Comparison of ENCODE assay signal across 29 mouse cellular contexts in the genomic region with DNA sequence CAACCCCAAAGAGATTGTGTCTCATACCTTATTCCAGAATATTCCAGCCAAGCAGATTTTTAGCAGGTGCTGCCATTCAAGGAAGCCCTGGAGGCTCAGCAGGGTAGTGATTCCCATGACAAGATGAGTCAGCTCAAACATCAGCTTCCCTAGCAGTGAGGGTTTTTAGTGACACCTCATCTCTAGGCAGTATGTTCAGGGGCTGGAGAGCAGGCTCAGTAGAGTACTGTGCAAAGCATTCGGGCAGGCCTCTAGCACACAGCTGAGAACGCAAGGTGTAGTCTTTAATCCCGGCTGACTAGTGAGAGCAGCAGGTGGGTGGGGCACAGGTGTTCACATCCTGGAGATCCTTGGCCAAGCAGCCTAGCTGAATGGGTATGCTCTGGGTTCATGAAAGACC. TPM values are rescaled to one million over a fixed set of nuclear protein-coding genes. Genes with fewer than 3 reads are reported as not detected.
DNase-seq lines count a peak whose midpoint lies in the region; ATAC-seq and TF ChIP-seq lines count a peak whose summit lies in the region.
"Had no signal": no experiment of that assay in that cellular context is flagged by ENCODE, and none has a peak within 500 bp of the region (broad histone marks: within the 10 kb centered on the region; RNA-seq: fewer than 3 reads in every experiment).

No protein-coding gene starts in this region.

- H3K9me3 ChIP-seq in forebrain, embryonic 16.5 days (ENCODE audit: control insufficient read depth, low read length) = no peaks in the 10 kb centered on the region
- H3K9me3 ChIP-seq in forebrain, embryonic 15.5 days = no peaks in the 10 kb centered on the region
- H3K9me3 ChIP-seq in liver, embryonic 14.5 days (ENCODE audit: control insufficient read depth, low read length) = no peaks in the 10 kb centered on the region
- H3K9me3 ChIP-seq in liver, postnatal 0 days (ENCODE audit: low read length) = no peaks in the 10 kb centered on the region
- H3K9me3 ChIP-seq in kidney, embryonic 15.5 days (replicated peaks) = no peaks in the 10 kb centered on the region
- H3K9me3 ChIP-seq: heart, embryonic 10.5 days; hindbrain, embryonic 15.5 days; limb, embryonic 10.5 days; midbrain, embryonic 10.5 days had no signal

- no peak overlapping the region for H3K27ac ChIP-seq in forebrain, embryonic 16.5 days (ENCODE audit: low read length)
- no peak overlapping the region for H3K27ac ChIP-seq in forebrain, embryonic 15.5 days (replicated peaks)
- no peak overlapping the region for H3K27ac ChIP-seq in liver, embryonic 14.5 days
- no peak overlapping the region for H3K27ac ChIP-seq in liver, postnatal 0 days (ENCODE audit: low read depth)
- H3K27ac ChIP-seq in kidney, embryonic 15.5 days = no peak overlapping the region
- H3K27ac ChIP-seq: heart, embryonic 10.5 days; hindbrain, embryonic 15.5 days; limb, embryonic 10.5 days; midbrain, embryonic 10.5 days; stomach, postnatal 0 days had no signal

- WGBS in forebrain, embryonic 16.5 days = 87% methylated on average over 3 of the region's 3 CpGs
- WGBS in forebrain, embryonic 15.5 days = 94% methylated on average over 3 of the region's 3 CpGs
- WGBS in liver, embryonic 14.5 days (ENCODE audit: insufficient replicate concordance) = 72% methylated on average over 3 of the region's 3 CpGs
- 74% methylated on average over 3 of the region's 3 CpGs for WGBS in liver, postnatal 0 days (ENCODE audit: insufficient replicate concordance)
- 88% methylated on average over 3 of the region's 3 CpGs for WGBS in kidney, embryonic 15.5 days

- no peak overlapping the region for H3K4me2 ChIP-seq in forebrain, embryonic 16.5 days (ENCODE audit: low read length)
- H3K4me2 ChIP-seq in forebrain, embryonic 15.5 days (replicated peaks) = no peak overlapping the region
- H3K4me2 ChIP-seq in liver, embryonic 14.5 days (ENCODE audit: low read depth) = no peak overlapping the region
- no peak overlapping the region for H3K4me2 ChIP-seq in liver, postnatal 0 days (ENCODE audit: low read depth, low read length)
- H3K4me2 ChIP-seq in kidney, embryonic 15.5 days = no peak overlapping the region
- H3K4me2 ChIP-seq: hindbrain, embryonic 15.5 days had no signal

- 0 out of 2 replicates have a peak, but pooled peaks have one; percentile 8 for ATAC-seq in forebrain, embryonic 16.5 days
- ATAC-seq in forebrain, embryonic 15.5 days (replicated peaks) = no peak
- no peak for ATAC-seq in liver, embryonic 14.5 days (ENCODE audit: insufficient read depth)
- no peak for ATAC-seq in liver, postnatal 0 days
- ATAC-seq in kidney, embryonic 15.5 days (replicated peaks; ENCODE audit: low FRiP score) = no peak
- ATAC-seq: intestine, postnatal 0 days; lung, postnatal 0 days had no signal

- no peaks in the 10 kb centered on the region for H3K27me3 ChIP-seq in forebrain, embryonic 16.5 days (replicated peaks; ENCODE audit: control insufficient read depth, insufficient read depth, low read length)
- H3K27me3 ChIP-seq in forebrain, embryonic 15.5 days = no peaks in the 10 kb centered on the region
- H3K27me3 ChIP-seq in liver, embryonic 14.5 days (ENCODE audit: control insufficient read depth, insufficient read depth, low read length) = no peaks in the 10 kb centered on the region
- H3K27me3 ChIP-seq in liver, postnatal 0 days (ENCODE audit: insufficient read depth, low read length) = no peaks in the 10 kb centered on the region
- H3K27me3 ChIP-seq in kidney, embryonic 15.5 days = no peaks in the 10 kb centered on the region
- H3K27me3 ChIP-seq: hindbrain, embryonic 15.5 days had no signal

- no peak for TF ChIP-seq EP300 in liver, embryonic 14.5 days (IDR thresholded peaks at IDR 0.05; ENCODE audit: low read depth)
- TF ChIP-seq EP300 in liver, postnatal 0 days (IDR thresholded peaks at IDR 0.05; ENCODE audit: low read depth) = no peak

- H3K4me1 ChIP-seq in forebrain, embryonic 16.5 days (replicated peaks; ENCODE audit: control insufficient read depth, insufficient read depth, low read length) = no peaks in the 10 kb centered on the region
- no peaks in the 10 kb centered on the region for H3K4me1 ChIP-seq in forebrain, embryonic 15.5 days
- H3K4me1 ChIP-seq in liver, embryonic 14.5 days (replicated peaks; ENCODE audit: control insufficient read depth in 2 of 2, insufficient read depth in 2 of 2, low read length in 1 of 2) = no peaks in the 10 kb centered on the region
- H3K4me1 ChIP-seq in liver, postnatal 0 days (ENCODE audit: insufficient read depth) = peaks cover 3% of the 10 kb centered on the region; the same call in 1 of the 2 replicates
- no peaks in the 10 kb centered on the region for H3K4me1 ChIP-seq in kidney, embryonic 15.5 days
- H3K4me1 ChIP-seq: heart, embryonic 10.5 days; hindbrain, embryonic 15.5 days; limb, embryonic 10.5 days; midbrain, embryonic 10.5 days had no signal

- no peak overlapping the region for H3K4me3 ChIP-seq in forebrain, embryonic 16.5 days (replicated peaks; ENCODE audit: low read length)
- no peak overlapping the region for H3K4me3 ChIP-seq in forebrain, embryonic 15.5 days
- H3K4me3 ChIP-seq in liver, embryonic 14.5 days (ENCODE audit: insufficient read depth in 1 of 2, low read depth in 2 of 2, low read length in 2 of 2) = no peak overlapping the region
- H3K4me3 ChIP-seq in liver, postnatal 0 days (ENCODE audit: low read depth, low read length) = no peak overlapping the region
- no peak overlapping the region for H3K4me3 ChIP-seq in kidney, embryonic 15.5 days (replicated peaks)
- H3K4me3 ChIP-seq: heart, embryonic 10.5 days; hindbrain, embryonic 15.5 days; limb, embryonic 10.5 days; midbrain, embryonic 10.5 days had no signal

- TF ChIP-seq CTCF in liver, embryonic 14.5 days (IDR thresholded peaks at IDR 0.05; ENCODE audit: low read depth) = 0 out of 2 replicates have a peak, but pooled peaks have one; percentile 5
- no peak for TF ChIP-seq CTCF in liver, postnatal 0 days (IDR thresholded peaks at IDR 0.05; ENCODE audit: low read depth)

- H3K36me3 ChIP-seq in forebrain, embryonic 16.5 days (ENCODE audit: control insufficient read depth, insufficient read depth) = peaks cover 20% of the 10 kb centered on the region
- peaks cover 38% of the 10 kb centered on the region for H3K36me3 ChIP-seq in forebrain, embryonic 15.5 days
- peaks cover 36% of the 10 kb centered on the region for H3K36me3 ChIP-seq in liver, embryonic 14.5 days (replicated peaks; ENCODE audit: control insufficient read depth, insufficient read depth, low read depth)
- peaks cover 39% of the 10 kb centered on the region for H3K36me3 ChIP-seq in liver, postnatal 0 days (replicated peaks; ENCODE audit: insufficient read depth, low read length)
- H3K36me3 ChIP-seq in kidney, embryonic 15.5 days = peaks cover 45% of the 10 kb centered on the region

- no peak for DNase-seq in liver, embryonic 14.5 days (ENCODE audit: low read depth in 3 of 3, low spot score in 3 of 3)
- no peak for DNase-seq in liver, postnatal 0 days
- DNase-seq in NIH3T3 (ENCODE audit: low read depth) = peak; percentile 19
- DNase-seq in right cerebral cortex, postnatal 14 days = no peak
- DNase-seq: adrenal gland, adult 2 months; B cell, adult 2 months; cerebellum, postnatal 36 days; gastrocnemius, postnatal 10 days; heart, postnatal 4 days; liver; right cerebral cortex, adult 18-20 months; thymus, adult 2 months; thymus, postnatal 4 days had no signal

- no peak overlapping the region for H3K9ac ChIP-seq in forebrain, embryonic 16.5 days (replicated peaks; ENCODE audit: low read depth, low read length)
- H3K9ac ChIP-seq in forebrain, embryonic 15.5 days (replicated peaks) = no peak overlapping the region
- no peak overlapping the region for H3K9ac ChIP-seq in liver, embryonic 14.5 days (replicated peaks)
- H3K9ac ChIP-seq in liver, postnatal 0 days (replicated peaks) = no peak overlapping the region
- no peak overlapping the region for H3K9ac ChIP-seq in kidney, embryonic 15.5 days
- H3K9ac ChIP-seq: hindbrain, embryonic 15.5 days had no signal

RNA-seq across cellular contexts. Expression of a gene that starts 17.0 kb away (rescaled TPM):
- 0.14 TPM in 1 of 2 replicates, not detected in the other for polyA plus RNA-seq in forebrain, embryonic 16.5 days (2015; fragmentation: Nextera tagmentation; extraction: Ambion mirVana)
- polyA plus RNA-seq in forebrain, embryonic 15.5 days (2015; fragmentation: Nextera tagmentation; extraction: Ambion mirVana) = 0.13 TPM in 1 of 2 replicates, not detected in the other
- not detected in 2 replicates for polyA plus RNA-seq in liver, embryonic 14.5 days (2012; rRNA removed)
- polyA plus RNA-seq in liver, embryonic 14.5 days (2014; fragmentation: Nextera tagmentation; extraction: Ambion mirVana) = not detected in 2 replicates
- not detected in 2 replicates for polyA plus RNA-seq in liver, postnatal 0 days (2015; fragmentation: Nextera tagmentation; extraction: Ambion mirVana)
- polyA plus RNA-seq in kidney, embryonic 15.5 days (2015; fragmentation: Nextera tagmentation; extraction: Ambion mirVana) = not detected in 2 replicates
- polyA plus RNA-seq: adrenal gland, adult 2 months; cerebellum, adult 2 months; heart, embryonic 10.5 days; heart, embryonic 16.5 days; hindbrain, embryonic 15.5 days; intestine, postnatal 0 days; kidney, embryonic 16.5 days; limb, embryonic 10.5 days; liver, embryonic 16.5 days; lung, postnatal 0 days; midbrain, embryonic 10.5 days; midbrain, postnatal 0 days; neural tube, embryonic 14.5 days; stomach, postnatal 0 days; thymus, adult 2 months had no signal

RNA-seq across cellular contexts. Expression of a gene that starts 19.8 kb away (rescaled TPM):
- polyA plus RNA-seq in forebrain, embryonic 16.5 days (2015; fragmentation: Nextera tagmentation; extraction: Ambion mirVana) = 97.9 and 104 TPM in 2 replicates
- 94.5 and 96.9 TPM in 2 replicates for polyA plus RNA-seq in forebrain, embryonic 15.5 days (2015; fragmentation: Nextera tagmentation; extraction: Ambion mirVana)
- polyA plus RNA-seq in liver, embryonic 14.5 days (2012; rRNA removed) = 54.4 and 57.5 TPM in 2 replicates
- 45.4 and 56.7 TPM in 2 replicates for polyA plus RNA-seq in liver, embryonic 14.5 days (2014; fragmentation: Nextera tagmentation; extraction: Ambion mirVana)
- polyA plus RNA-seq in liver, postnatal 0 days (2015; fragmentation: Nextera tagmentation; extraction: Ambion mirVana) = 34.7 and 38.0 TPM in 2 replicates
- polyA plus RNA-seq in kidney, embryonic 15.5 days (2015; fragmentation: Nextera tagmentation; extraction: Ambion mirVana) = 55.5 and 62.2 TPM in 2 replicates

RNA-seq across cellular contexts. Expression of a gene that starts 26.0 kb away (rescaled TPM):
- 0.32 TPM in 1 of 2 replicates, not detected in the other for polyA plus RNA-seq in forebrain, embryonic 16.5 days (2015; fragmentation: Nextera tagmentation; extraction: Ambion mirVana)
- 0.19 TPM in 1 of 2 replicates, not detected in the other for polyA plus RNA-seq in forebrain, embryonic 15.5 days (2015; fragmentation: Nextera tagmentation; extraction: Ambion mirVana)
- 0.08 and 0.28 TPM in 2 replicates for polyA plus RNA-seq in liver, embryonic 14.5 days (2012; rRNA removed)
- polyA plus RNA-seq in liver, embryonic 14.5 days (2014; fragmentation: Nextera tagmentation; extraction: Ambion mirVana) = 0.28 and 0.38 TPM in 2 replicates
- 0.42 and 0.78 TPM in 2 replicates for polyA plus RNA-seq in liver, postnatal 0 days (2015; fragmentation: Nextera tagmentation; extraction: Ambion mirVana)
- polyA plus RNA-seq in kidney, embryonic 15.5 days (2015; fragmentation: Nextera tagmentation; extraction: Ambion mirVana) = 0.54 TPM in 1 of 2 replicates, not detected in the other

RNA-seq across cellular contexts. Expression of a gene that starts 37.9 kb away (rescaled TPM):
- 125 and 128 TPM in 2 replicates for polyA plus RNA-seq in forebrain, embryonic 16.5 days (2015; fragmentation: Nextera tagmentation; extraction: Ambion mirVana)
- polyA plus RNA-seq in forebrain, embryonic 15.5 days (2015; fragmentation: Nextera tagmentation; extraction: Ambion mirVana) = 136 TPM in 2 replicates
- 110 and 132 TPM in 2 replicates for polyA plus RNA-seq in liver, embryonic 14.5 days (2012; rRNA removed)
- polyA plus RNA-seq in liver, embryonic 14.5 days (2014; fragmentation: Nextera tagmentation; extraction: Ambion mirVana) = 52.2 and 60.2 TPM in 2 replicates
- 34.7 and 36.8 TPM in 2 replicates for polyA plus RNA-seq in liver, postnatal 0 days (2015; fragmentation: Nextera tagmentation; extraction: Ambion mirVana)
- polyA plus RNA-seq in kidney, embryonic 15.5 days (2015; fragmentation: Nextera tagmentation; extraction: Ambion mirVana) = 145 and 152 TPM in 2 replicates

RNA-seq across cellular contexts. Expression of a gene that starts 48.5 kb away (rescaled TPM):
- polyA plus RNA-seq in forebrain, embryonic 16.5 days (2015; fragmentation: Nextera tagmentation; extraction: Ambion mirVana) = 52.7 and 62.4 TPM in 2 replicates
- polyA plus RNA-seq in forebrain, embryonic 15.5 days (2015; fragmentation: Nextera tagmentation; extraction: Ambion mirVana) = 53.0 and 54.1 TPM in 2 replicates
- polyA plus RNA-seq in liver, embryonic 14.5 days (2012; rRNA removed) = 1.4 and 1.7 TPM in 2 replicates
- 1.6 and 1.8 TPM in 2 replicates for polyA plus RNA-seq in liver, embryonic 14.5 days (2014; fragmentation: Nextera tagmentation; extraction: Ambion mirVana)
- 3.2 and 4.4 TPM in 2 replicates for polyA plus RNA-seq in liver, postnatal 0 days (2015; fragmentation: Nextera tagmentation; extraction: Ambion mirVana)
- polyA plus RNA-seq in kidney, embryonic 15.5 days (2015; fragmentation: Nextera tagmentation; extraction: Ambion mirVana) = 36.2 and 41.0 TPM in 2 replicates
